Mouse (Mus musculus): ENCODE measurements around the gene Plscr1.

GRCm38 (mm10) chr9:92292169-92292568 lies 42.6 kb downstream of the Plscr1 start:
- TF ChIP-seq POLR2A (IDR thresholded peaks at IDR 0.05; ENCODE audit: borderline replicate concordance, extremely low read depth, insufficient read depth, insufficient read length, poor library complexity, severe bottlenecking) (no peak), CTCF (IDR thresholded peaks at IDR 0.05; ENCODE audit: borderline replicate concordance, extremely low read depth, insufficient read depth, insufficient read length) (no peak)
